Mouse (Mus musculus) right cerebral cortex, postnatal 4 days (tissue): Measurements from ENCODE around the gene Cacna2d1.

ENCODE experiments used
- DNase-seq: peaks from one replicate; pipeline ENCODE4 v3.0.0-alpha.2; 2022

Cacna2d1 gene

DNA sequence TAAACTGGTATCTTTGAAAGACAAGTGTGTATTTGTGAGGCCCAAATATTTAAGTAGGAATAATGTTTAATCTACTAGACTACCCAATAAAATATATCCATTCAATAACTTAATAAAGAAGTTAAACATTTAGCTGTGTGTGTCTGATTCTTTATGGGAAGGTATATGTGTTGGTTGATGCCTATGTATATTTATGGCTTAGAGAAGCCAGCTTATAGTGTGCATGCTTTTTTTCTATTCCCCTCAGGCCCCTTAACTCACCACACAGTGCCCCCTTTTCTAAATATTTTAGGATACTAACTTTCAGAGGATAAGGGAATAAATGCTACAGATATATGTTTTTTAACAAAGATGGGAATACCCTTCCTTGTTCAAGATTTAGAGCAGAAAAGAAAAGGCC is 128.8 kb downstream of the Cacna2d1 start:
- DNase-seq: no peak

DNA sequence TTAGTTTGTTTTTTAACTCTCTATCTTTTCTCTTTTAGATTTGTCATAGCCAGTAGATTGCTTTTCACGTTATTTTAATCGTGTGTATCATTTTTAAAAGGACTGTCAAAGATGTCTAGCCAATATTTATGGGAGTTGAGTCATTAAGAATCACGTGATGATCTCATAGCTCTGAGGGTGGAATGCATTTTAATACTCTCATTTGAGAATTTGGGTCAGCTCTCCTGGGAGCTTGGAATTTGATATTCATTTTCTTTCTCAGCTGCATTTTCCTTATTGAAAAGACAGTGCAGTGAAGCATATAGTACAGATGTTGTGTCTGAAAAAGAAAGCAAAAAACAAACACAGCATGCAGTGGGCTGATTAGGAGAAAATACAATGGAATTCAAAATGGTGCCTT is 129.5 kb downstream of the Cacna2d1 start:
- DNase-seq: no peak

DNA sequence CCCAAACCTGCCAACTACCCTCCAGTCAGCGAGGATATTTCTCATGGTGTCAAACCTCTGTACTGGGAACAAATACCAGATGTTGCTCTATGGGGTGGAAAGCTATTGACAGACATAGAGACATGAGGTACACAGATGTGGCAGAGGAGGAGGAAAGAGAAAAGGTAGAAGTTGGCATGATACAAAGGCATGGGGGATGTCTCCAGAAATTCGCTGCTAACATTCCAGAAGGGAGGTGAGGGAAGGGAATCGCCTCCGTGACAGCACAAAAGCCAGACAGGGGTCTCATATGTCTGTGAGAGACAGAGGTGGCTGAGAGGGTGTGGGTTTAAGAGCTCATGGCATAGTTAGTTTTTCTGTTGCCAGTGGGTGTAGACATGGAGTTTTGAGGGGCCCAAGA is 131.3 kb downstream of the Cacna2d1 start:
- no peak for DNase-seq

DNA sequence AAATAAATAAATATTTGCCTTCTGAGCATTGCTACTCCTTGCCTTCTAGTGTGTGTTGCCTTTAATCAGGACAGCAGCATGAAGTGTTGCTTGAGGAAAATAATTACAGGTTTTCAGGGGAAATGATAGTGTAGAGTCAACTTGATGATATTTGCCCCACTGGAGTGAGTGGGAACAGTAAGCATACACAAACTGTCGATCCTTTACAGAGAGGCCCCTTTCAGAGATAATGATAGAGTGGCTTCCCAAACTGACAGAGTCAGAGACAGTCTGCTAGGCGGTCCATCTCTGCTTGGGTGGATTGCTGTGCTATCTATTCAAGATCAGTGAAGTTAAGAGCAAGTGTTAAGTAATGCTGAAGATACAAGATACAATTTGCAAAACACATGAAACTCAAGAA is 147.8 kb downstream of the Cacna2d1 start:
- DNase-seq: no peak

DNA sequence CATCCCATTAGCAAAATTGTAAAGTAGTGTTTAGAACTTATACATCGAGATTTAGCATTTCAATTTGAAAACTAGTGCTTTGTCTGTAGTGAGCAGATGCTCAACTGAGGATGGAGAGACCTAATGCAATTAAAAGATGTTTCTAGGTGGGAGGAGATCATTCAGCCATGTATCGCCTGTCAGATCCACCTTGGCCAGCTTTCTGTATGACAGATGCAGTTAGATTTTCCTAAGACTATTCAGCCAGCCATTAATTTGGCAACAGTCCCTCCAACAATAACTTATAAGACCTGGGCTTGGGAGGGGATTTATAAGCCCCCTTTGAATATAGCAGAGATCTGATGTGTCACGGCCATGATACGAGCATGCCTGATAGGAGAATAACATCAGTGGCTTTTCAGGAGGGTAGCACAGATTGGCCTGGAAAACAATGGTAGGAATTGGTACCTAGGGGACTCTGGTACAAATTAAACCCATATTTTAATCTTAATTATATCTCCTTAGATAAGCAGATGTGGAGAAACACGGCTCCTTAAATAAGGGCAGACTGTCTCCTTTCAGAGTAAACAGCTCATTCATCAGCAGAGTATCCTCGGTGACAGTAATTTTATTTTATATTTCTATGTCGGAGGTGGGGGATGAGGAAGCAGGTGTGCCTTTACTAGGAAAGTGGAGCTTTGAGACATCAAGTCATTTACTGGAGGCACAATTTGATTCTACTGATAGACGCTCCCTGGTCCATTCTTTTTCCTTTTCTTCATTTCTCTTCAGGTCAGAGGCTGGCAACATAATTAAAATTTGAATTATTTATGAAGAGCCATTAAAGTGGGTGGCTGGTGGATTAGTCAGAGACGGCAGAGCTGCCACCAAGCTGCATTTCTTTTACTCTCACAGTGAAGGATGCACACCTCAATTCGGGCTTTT is 152.8 kb downstream of the Cacna2d1 start:
- no peak for DNase-seq

DNA sequence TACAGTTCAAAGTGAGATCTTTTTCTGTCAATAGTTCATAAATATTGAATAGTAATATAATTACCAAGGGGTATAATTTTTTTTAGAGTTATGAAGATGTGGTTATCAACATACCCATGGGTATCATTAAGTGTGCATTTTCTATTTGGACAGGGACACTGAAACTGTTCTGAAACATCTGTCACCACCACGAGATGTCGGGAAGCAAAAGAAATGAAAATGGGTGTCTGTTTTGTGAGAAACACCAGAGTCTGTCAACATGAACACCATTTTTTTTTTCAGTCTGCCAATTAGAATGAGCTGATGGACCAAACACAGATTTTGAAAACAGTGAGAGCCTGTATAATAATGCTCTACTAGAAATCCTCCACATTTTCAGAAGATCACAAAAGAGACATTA is 153.5 kb downstream of the Cacna2d1 start:
- DNase-seq: no peak

DNA sequence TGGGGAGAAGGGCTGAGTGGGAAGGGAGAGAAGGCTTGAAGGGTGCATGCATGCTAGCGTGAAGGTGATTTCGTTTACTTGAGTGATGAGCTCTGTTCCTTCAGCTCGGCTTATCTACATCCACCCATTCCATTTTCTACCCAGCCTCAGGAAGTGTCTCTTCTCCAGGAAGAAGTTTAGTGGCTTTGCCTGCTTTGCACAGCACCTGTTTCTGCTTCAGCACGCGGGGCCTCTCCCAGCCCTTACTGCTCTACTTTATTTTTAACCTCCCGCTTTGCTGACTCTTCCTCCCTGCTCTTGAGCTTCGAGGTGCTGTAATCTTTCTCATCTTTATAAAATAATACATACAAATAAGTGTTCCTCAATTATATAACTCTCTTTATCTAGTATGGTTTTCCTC is 158.0 kb downstream of the Cacna2d1 start:
- no peak for DNase-seq

DNA sequence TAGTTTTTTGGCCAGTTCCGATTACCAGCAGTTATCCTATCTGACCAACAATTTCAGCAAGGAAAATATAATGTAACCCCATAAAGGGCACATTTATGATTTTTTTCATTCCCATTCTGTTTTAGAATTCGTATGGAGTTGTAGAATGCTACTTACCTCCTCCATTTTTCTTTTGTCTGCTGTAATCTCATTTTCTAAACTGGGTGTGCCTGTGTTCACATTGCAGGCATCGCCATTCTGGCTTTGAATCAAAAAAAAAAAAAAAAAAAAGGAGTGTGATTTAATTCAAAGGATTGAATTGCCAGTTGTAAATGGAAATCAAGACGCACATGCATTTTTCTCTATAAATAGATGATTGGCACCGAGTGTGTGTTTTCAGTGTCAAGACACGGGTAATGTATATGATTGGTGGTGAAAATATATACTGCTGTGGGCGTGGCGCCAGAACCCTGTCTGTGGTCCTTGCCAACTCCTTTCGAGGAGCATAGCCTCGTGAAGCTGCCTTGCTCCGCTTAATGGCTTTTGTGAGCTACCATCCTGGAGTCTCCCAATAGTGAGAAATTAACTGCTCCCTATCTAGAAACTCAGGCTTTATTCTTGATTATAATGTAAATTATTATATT is 158.7 kb downstream of the Cacna2d1 start:
- peak; percentile 33 for DNase-seq

DNA sequence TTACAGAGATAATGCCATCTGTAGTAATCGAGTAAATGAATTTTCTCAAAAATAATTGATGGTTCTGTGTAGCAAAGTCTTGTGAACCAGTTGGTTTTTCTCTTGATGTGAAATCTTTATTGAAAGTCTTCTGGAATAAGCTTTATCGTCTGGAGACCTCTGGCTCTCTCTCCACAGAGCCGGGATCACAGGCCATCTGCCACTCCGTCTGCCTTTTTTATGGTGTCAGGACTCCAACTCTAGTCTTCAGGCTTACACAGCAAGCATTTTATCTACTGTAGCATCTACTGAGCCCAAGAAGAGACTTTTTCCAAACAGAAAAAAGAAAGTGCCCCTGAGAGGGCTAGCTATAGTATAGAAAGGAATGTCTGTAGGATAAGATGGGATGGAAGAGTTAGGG is 160.9 kb downstream of the Cacna2d1 start:
- DNase-seq: no peak

DNA sequence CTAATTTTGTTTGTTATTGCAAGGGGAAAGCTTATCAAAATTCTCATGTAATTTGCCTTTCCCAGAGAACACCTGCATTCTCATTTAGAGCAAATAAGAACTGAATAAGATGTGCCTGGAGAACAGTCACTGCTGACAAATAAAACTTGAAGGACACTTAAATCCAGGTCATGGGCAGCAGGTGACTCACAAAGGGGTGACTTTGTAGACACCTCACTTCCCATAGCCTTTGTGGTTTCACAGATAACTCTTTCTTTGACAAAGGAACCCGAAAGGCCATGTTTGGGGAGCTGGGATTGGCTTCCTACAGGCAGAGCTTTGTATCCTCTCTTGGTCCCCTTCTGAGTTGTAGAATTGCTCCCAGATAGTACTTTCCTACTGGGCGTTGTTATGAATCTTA is 164.3 kb downstream of the Cacna2d1 start:
- DNase-seq: no peak

DNA sequence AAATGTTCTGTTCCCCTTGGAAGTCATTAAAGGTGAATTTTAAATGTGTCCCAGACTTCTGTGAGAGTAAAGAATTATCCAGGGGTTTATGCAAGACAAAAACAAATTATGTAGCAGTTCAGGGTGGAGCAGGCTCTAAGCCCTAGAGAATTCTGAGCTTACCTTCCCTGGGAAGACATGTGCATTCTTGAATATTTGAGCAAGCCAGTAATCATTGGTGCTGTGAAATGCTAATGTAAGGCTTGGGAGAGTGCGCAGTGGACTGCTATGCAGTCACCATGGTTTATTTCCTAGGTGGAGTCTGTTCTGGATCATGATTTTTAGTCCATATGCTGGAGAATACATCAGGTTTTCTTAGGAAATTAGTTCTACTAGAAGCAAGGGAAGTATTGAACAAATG is 167.3 kb downstream of the Cacna2d1 start:
- DNase-seq: no peak

DNA sequence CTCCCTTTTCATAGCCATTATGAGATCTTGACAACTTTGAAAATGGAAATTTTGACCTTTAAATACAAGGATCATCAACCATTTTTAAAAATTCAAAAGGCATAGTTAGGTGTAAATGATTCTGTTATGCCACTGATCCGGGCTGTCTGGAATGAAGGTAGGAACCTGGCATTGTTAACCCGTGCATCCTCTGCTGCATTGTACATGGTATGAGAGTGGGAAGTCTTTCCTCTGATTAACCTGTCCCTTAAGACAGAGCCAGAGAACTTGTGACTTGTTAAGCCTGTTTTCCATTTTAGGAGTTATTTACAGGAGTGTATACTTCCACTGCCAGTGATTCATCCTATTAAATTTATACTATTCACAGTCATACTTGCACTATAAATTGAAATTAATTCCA is 171.2 kb downstream of the Cacna2d1 start:
- no peak for DNase-seq

DNA sequence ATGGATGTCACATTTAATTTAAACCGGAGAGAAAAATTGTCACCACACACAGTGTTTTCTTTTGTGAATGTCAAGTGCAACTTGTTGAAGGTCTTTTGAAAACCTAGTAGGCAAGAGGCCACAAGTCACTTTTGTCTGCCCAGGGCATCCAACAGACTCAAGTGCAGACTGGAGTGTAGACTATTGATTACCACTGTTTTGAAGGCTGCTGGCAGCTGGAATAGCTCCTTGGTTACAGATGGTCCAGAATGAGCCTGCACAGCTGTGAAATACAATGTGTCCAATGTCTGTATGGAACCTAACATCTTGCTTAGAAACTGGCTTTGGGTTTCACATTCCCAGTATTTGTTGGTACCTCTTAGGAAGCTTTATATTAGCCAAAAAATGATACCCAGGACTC is 176.2 kb downstream of the Cacna2d1 start:
- no peak for DNase-seq

DNA sequence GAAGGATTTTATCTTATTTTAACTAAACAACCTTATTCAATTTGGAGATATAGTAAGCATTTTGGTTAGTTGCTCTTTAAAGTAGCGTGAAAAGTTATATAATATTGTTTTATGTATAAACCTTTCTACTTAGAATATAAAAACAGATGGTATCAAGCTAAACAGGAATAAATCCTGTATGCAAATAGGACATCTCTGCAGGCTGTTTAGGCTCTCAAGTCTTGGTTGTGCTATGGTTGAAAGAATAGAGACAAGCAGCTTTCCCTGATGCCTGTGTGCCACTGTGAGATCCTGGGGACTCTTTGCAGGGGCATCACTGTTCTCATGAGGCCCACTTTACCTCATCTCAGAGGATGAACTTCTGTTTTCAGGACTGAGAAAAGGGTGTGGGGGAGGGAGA is 179.4 kb downstream of the Cacna2d1 start:
- no peak for DNase-seq

DNA sequence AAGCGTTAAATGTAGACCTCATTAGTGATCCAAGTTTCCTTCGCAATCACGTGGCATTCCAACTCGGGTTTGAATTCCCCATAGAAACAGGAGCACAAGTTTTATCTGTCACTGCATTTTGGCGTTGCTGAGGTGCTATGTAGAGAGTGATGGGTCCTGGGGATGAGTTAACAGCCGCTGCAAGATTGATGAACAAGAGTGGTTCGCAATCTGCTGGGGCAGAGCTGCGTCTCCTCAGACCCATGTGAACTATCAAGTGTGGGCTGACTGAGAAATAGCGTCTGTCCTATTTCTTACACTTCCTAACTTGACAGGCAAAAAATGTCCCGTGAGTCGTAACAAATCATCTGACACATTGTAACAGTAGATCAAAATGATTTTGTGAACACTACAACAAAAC is 186.8 kb downstream of the Cacna2d1 start:
- DNase-seq: no peak

DNA sequence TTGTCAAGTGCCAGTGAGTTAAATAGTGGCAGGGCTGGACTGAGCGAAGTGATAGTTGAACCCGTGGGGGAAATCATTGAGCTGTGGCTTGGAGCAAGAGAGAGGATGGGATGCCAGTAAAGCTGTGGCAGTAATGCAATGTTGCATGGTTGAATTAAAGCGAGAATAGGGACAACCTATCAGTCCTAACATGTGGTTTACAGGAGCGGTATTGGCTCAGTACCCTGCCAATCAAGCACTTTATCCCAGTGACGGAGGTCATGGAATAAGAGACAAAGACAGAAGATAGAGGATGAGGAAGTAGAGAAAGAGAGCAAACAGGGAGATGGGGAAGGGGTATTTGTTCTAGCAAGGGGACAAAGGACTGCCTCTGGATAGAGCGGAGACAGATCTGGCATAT is 187.6 kb downstream of the Cacna2d1 start:
- no peak for DNase-seq

DNA sequence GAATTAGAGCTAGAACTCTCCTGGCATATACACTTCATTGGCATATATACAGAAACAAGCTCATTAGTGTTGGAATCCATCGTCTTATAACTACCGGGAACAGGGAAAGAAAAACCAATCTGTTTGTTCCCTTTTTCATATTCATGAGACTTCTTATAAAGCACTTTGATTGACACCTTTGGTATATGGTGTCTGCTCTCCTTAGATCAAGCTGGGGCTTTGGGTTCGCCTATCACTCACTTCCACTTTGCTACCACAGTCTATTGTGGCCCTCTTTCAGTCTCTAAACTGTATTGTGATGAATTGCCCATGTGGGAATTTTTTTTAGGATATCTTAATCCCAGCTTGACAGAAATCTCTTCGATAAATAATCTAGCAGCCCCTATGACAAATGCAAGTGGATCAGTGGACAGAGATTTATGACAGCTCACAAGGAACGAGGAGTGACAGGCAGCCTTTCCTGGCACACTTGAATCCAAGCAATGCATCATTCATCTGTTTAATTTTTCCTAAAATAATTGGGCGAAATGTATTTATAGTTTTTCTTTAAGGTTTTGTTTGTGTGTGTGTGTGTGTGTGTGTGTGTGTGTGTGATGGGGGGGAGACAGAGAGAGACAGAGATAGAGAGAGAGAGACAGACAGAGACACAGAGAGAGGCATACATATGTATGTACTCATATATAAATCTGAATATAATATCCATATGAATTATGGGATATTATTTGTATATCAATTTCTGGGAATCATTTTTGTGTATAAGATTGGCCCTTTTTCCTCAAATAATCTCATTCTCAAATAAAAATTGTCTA is 200.0 kb downstream of the Cacna2d1 start:
- no peak for DNase-seq

DNA sequence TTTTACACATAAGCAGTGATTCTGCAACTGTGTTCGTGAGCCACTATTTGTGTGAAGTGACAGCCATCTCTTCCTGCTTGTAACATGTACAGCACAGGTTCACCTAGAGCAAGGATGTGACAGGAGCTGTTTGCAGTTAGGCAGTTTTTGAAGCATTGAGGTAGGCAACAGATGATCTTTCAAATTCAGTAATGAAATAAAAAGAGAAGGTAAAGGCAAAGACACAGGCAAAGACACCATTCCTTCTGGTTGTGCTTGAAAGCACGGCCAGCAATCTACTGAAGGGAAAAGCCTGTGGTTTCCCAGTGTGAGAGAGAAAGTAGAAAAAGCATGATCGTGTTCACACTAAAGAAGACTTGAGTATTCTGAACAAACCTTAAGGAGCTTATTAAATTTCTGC is 201.5 kb downstream of the Cacna2d1 start:
- no peak for DNase-seq

DNA sequence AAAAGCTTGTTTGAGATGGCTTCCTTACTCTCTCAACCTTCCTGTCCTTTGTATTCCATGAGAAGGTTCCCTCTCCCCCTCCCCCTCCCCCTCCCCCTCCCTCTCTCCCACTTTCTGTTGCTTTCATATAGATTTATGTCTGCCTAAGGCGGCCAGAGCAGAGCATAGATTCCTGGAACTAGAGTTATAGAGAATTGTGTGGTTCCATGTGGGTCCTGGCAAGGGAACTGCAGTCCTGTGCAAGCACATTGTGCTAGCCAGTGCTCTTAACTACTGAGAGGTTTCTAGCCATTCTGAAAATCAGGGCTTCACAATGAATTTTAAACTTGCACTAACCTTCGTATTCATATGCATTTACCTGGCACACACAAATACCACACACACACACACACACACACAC is 202.3 kb downstream of the Cacna2d1 start:
- DNase-seq: no peak

DNA sequence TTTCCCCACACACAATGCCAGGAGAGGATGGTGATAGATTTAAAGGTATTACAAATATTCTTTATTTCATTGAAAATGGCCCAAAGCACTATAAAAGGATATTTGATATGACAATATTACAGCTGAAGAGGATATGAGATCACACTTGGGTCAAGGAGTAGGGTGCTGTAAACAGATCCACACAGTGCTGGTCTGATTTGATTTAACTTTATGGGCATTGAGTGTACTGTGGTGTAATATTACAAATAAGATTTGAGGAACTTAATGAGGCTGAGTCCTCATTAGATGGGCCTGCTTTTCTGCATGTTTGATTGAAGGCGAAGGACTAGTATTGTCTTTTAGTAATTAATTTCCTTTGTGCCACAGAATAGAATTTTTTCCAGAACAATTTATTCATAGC is 212.1 kb downstream of the Cacna2d1 start:
- no peak for DNase-seq

DNA sequence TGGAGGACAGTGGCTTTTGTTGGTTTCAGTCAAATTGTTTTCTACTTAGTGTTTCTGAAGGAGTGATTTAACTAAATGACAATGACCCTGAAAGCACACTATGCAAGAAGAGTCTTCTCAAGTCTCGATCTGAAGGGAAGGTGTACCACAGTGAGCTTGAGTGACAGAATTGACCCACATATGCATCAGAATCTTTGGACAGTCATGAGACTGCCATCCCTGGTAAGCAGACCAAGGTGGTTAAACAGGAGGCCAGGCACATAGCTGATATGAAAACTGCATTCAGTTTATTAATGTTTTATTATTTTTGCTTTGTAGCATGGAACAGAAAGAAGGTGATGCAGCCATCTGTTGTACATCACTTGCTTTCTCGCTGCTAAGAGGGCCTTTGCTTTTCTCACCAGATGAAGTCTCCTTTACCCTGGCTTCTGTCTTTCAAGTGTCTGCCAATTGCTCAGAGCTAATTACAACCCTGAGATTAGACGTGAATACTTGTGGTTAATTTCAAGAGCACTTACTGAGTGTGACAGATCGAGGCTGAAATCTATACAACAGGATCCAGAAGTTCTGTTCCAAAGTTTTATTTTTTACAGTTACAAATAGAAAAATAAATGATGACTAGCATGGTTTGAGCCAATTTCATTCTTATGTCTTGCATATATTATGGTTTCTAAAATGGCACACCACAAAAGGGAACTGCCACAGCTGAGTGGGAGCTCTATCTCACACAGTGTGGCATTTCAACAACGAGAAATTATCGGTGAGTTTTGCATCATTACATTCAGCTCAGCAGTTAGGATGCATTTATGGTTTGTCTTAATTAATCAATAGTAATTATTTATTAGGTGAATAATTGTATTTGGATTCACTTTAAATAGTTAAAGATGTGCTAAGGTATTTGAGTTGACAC is 221.1 kb downstream of the Cacna2d1 start:
- DNase-seq: no peak

DNA sequence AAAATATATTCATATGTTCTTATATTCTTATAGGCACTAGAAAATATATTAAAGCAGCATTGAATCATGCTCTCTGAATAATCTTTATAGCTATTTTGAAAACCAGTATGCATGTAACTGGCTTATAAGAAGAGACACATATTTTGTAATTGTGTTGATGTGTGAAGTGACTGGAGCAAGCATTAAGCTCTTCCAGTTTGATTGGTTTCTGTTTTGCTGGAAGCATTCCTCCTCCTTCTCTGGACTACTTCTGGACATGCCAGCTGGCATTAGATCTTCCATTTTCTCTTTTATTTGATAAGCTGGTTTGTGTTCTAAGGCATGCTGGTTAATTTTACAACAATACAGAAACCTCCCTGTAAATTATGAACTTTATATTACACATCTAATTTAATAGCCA is 228.8 kb downstream of the Cacna2d1 start:
- no peak for DNase-seq
